Mouse (Mus musculus) forebrain, embryonic 14.5 days (tissue): Measurements from ENCODE around the gene Parl. TPM values are rescaled to one million over a fixed set of nuclear protein-coding genes. Genes with fewer than 3 reads are reported as not detected.

Source experiments
- ATAC-seq: fragments of 200-750 bp; cut with Nextera tagmentation; 2 replicates; pipeline ENCODE4 v1.8.0; 2017; ENCODE audit warnings: mild to moderate bottlenecking, moderate library complexity
- DNase-seq: peaks from one replicate; pipeline ENCODE4 v3.0.0-alpha.2; 2015; ENCODE audit warnings: low spot score
- H3K27ac ChIP-seq: fragments of 300-500 bp; sonication (generic); 2 replicates; pipeline ENCODE4 v1.5.1; 2014; ENCODE audit warnings: low read depth, mild to moderate bottlenecking, control low read depth, low read length, moderate library complexity
- H3K27me3 ChIP-seq: fragments of 300-500 bp; sonication (generic); replicated peaks from 2 replicates; pipeline ENCODE4 v1.6.1; 2014; ENCODE audit warnings: low read length, control low read depth, mixed read lengths; ENCODE audit not compliant: control insufficient read depth, insufficient read depth
- H3K36me3 ChIP-seq: fragments of 300-500 bp; sonication (generic); 2 replicates; pipeline ENCODE4 v1.6.1; 2014; ENCODE audit warnings: low read length, control low read depth; ENCODE audit not compliant: control insufficient read depth, insufficient read depth
- H3K4me1 ChIP-seq: fragments of 300-500 bp; sonication (generic); 2 replicates; pipeline ENCODE4 v1.6.1; 2014; ENCODE audit warnings: antibody characterized with exemption, low read length, control low read depth; ENCODE audit not compliant: control insufficient read depth, insufficient read depth
- H3K4me2 ChIP-seq: fragments of 300-500 bp; sonication (generic); 2 replicates; pipeline ENCODE4 v1.6.1; 2014; ENCODE audit warnings: mild to moderate bottlenecking, control low read depth, low read length
- H3K4me3 ChIP-seq: fragments of 300-500 bp; sonication (generic); 2 replicates; pipeline ENCODE4 v1.5.1; 2014; ENCODE audit warnings: low read depth, low read length, control low read depth
- H3K9ac ChIP-seq: fragments of 300-500 bp; sonication (generic); 2 replicates; pipeline ENCODE4 v1.6.1; 2014; ENCODE audit warnings: mild to moderate bottlenecking, low read length, control low read depth, moderate library complexity
- H3K9me3 ChIP-seq: fragments of 300-500 bp; sonication (generic); replicated peaks from 2 replicates; pipeline ENCODE4 v1.6.1; 2016; ENCODE audit warnings: low read length, control low read depth, mixed read lengths; ENCODE audit not compliant: control insufficient read depth
- WGBS: fragments of 180-500 bp; shearing (Covaris S2); extraction: QIAGEN DNeasy Blood & Tissue Kit; methylation state at CpG from one replicate; pipeline ENCODE4 v1.1.7; 2014; 5-methylcytosine and 5-hydroxymethylcytosine counted together
- polyA plus RNA-seq: library from polyadenylated mRNA; unstranded; fragments of >200 nt; fragmentation: Nextera tagmentation; extraction: Ambion mirVana; gene quantifications from 2 replicates; pipeline ENCODE4 v1.2.1, GENCODE M21; 2014

Parl gene
- polyA plus RNA-seq, 1 experiment from 2014 or later = 88.6 TPM

- ATAC-seq = no peak
- 90% methylated on average over 4 of the region's 4 CpGs for WGBS
Observed at GRCm38 (mm10) chr16:20315266-20315665, 13.1 kb upstream of the Parl start.

GRCm38 (mm10) chr16:20312272-20312671 lies 10.1 kb upstream of the Parl start:
- no peaks in the 10 kb centered on the region for H3K36me3 ChIP-seq
- no peak overlapping the region for H3K4me2 ChIP-seq
- no peak overlapping the region for H3K9ac ChIP-seq
- WGBS = 74% methylated on average over 14 of the region's 14 CpGs
- no peaks in the 10 kb centered on the region for H3K9me3 ChIP-seq
- ATAC-seq = no peak
- DNase-seq = no peak
- no peaks in the 10 kb centered on the region for H3K27me3 ChIP-seq
- H3K4me3 ChIP-seq = no peak overlapping the region
- no peaks in the 10 kb centered on the region for H3K4me1 ChIP-seq
- H3K27ac ChIP-seq = no peak overlapping the region

More at GRCm38 (mm10) chr16:20315266-20315665, 13.1 kb upstream of the Parl start:
- Histone ChIP-seq H3K9ac (no peak overlapping the region), H3K27me3 (no peaks in the 10 kb centered on the region), H3K27ac (no peak overlapping the region), H3K4me3 (no peak overlapping the region), H3K4me2 (no peak overlapping the region), H3K4me1 (no peaks in the 10 kb centered on the region), H3K36me3 (no peaks in the 10 kb centered on the region), H3K9me3 (no peaks in the 10 kb centered on the region)
- DNase-seq = no peak

GRCm38 (mm10) chr16:20300076-20300475 lies 2.1 kb downstream of the Parl start:
- Histone ChIP-seq H3K36me3 (peaks cover 28% of the 10 kb centered on the region), H3K4me2 (peak overlapping the region; percentile 66; the same call in 1 of the 2 replicates), H3K4me1 (peaks cover 16% of the 10 kb centered on the region), H3K9me3 (no peaks in the 10 kb centered on the region), H3K4me3 (no peak overlapping the region), H3K27ac (no peak overlapping the region), H3K9ac (no peak overlapping the region), H3K27me3 (no peaks in the 10 kb centered on the region)
- WGBS = 98% methylated on average over 2 of the region's 2 CpGs
- DNase-seq (no peak), ATAC-seq (no peak)

- H3K9ac ChIP-seq = no peak overlapping the region
- H3K36me3 ChIP-seq = peaks cover 67% of the 10 kb centered on the region
- no peaks in the 10 kb centered on the region for H3K9me3 ChIP-seq
- no peak overlapping the region for H3K4me2 ChIP-seq
- H3K27ac ChIP-seq = no peak overlapping the region
- ATAC-seq (no peak), DNase-seq (no peak)
- H3K4me1 ChIP-seq = no peaks in the 10 kb centered on the region
- no peaks in the 10 kb centered on the region for H3K27me3 ChIP-seq
- no peak overlapping the region for H3K4me3 ChIP-seq
- WGBS = 88% methylated on average over 4 of the region's 4 CpGs
Observed at GRCm38 (mm10) chr16:20280238-20280637, 21.9 kb downstream of the Parl start.

- DNase-seq (no peak), ATAC-seq (no peak)
- no peak overlapping the region for H3K4me2 ChIP-seq
- 97% methylated on average over 5 of the region's 5 CpGs for whole genome bisulfite sequencing
- H3K9ac ChIP-seq = no peak overlapping the region
- H3K27me3 ChIP-seq = no peaks in the 10 kb centered on the region
- no peaks in the 10 kb centered on the region for H3K4me1 ChIP-seq
- no peaks in the 10 kb centered on the region for H3K9me3 ChIP-seq
- H3K27ac ChIP-seq = no peak overlapping the region
- no peak overlapping the region for H3K4me3 ChIP-seq
- H3K36me3 ChIP-seq = peaks cover 58% of the 10 kb centered on the region
Observed at GRCm38 (mm10) chr16:20279395-20279794, 22.8 kb downstream of the Parl start.

GRCm38 (mm10) chr16:20272994-20273393 lies 29.2 kb downstream of the Parl start:
- Histone ChIP-seq H3K9me3 (no peaks in the 10 kb centered on the region), H3K27me3 (no peaks in the 10 kb centered on the region), H3K36me3 (peaks cover 1% of the 10 kb centered on the region), H3K27ac (no peak overlapping the region), H3K4me1 (no peaks in the 10 kb centered on the region), H3K4me3 (no peak overlapping the region), H3K4me2 (no peak overlapping the region), H3K9ac (no peak overlapping the region)
- WGBS = 13% methylated on average over 3 of the region's 3 CpGs
- ATAC-seq (no peak), DNase-seq (no peak)

GRCm38 (mm10) chr16:20271339-20271738 lies 30.8 kb downstream of the Parl start:
- Histone ChIP-seq H3K9ac (no peak overlapping the region), H3K4me3 (no peak overlapping the region), H3K27me3 (no peaks in the 10 kb centered on the region), H3K4me1 (no peaks in the 10 kb centered on the region), H3K9me3 (no peaks in the 10 kb centered on the region), H3K27ac (no peak overlapping the region), H3K4me2 (no peak overlapping the region), H3K36me3 (no peaks in the 10 kb centered on the region)
- no peak for ATAC-seq
- no peak for DNase-seq
- WGBS = 85% methylated on average over 4 of the region's 4 CpGs

GRCm38 (mm10) chr16:20265089-20265488 lies 37.1 kb downstream of the Parl start:
- Histone ChIP-seq H3K4me3 (no peak overlapping the region), H3K27ac (no peak overlapping the region), H3K4me2 (no peak overlapping the region), H3K27me3 (no peaks in the 10 kb centered on the region), H3K9ac (no peak overlapping the region), H3K9me3 (no peaks in the 10 kb centered on the region), H3K4me1 (no peaks in the 10 kb centered on the region), H3K36me3 (no peaks in the 10 kb centered on the region)
- ATAC-seq (no peak), DNase-seq (no peak)
- 83% methylated on average over 7 of the region's 7 CpGs for WGBS

GRCm38 (mm10) chr16:20257926-20258325 lies 44.3 kb downstream of the Parl start:
- no peaks in the 10 kb centered on the region for H3K4me1 ChIP-seq
- no peak overlapping the region for H3K4me3 ChIP-seq

More at GRCm38 (mm10) chr16:20257926-20258325, 44.3 kb downstream of the Parl start:
- Histone ChIP-seq H3K9me3 (no peaks in the 10 kb centered on the region), H3K27ac (no peak overlapping the region), H3K27me3 (no peaks in the 10 kb centered on the region), H3K36me3 (no peaks in the 10 kb centered on the region), H3K4me2 (no peak overlapping the region), H3K9ac (no peak overlapping the region)
- 71% methylated on average over 5 of the region's 5 CpGs for WGBS
- ATAC-seq = no peak
- no peak for DNase-seq
